Mouse (Mus musculus): ENCODE measurements around the gene Fndc3b.

GRCm38 (mm10) chr3:27624974-27625591 lies 86.0 kb downstream of the Fndc3b start:
- TF ChIP-seq CTCF (IDR thresholded peaks at IDR 0.05; ENCODE audit: low read depth) (no peak), EP300 (optimal IDR thresholded peaks at IDR 0.05) (no peak)
